Comparison of ENCODE assay signal across 8 mouse cellular contexts in genomic region chr8:70211275-70211674, GRCm38 (mm10). TPM values are rescaled to one million over a fixed set of nuclear protein-coding genes. Genes with fewer than 3 reads are reported as not detected.
DNase-seq lines count a peak whose midpoint lies in the region; ATAC-seq and TF ChIP-seq lines count a peak whose summit lies in the region.

No protein-coding gene starts in this region.

- H3K9me3 ChIP-seq in kidney, postnatal 0 days (replicated peaks; ENCODE audit: low read length) = no peaks in the 10 kb centered on the region
- H3K9me3 ChIP-seq in embryonic facial prominence, embryonic 11.5 days (replicated peaks; ENCODE audit: control insufficient read depth, low read length) = no peaks in the 10 kb centered on the region
- H3K9me3 ChIP-seq in intestine, embryonic 14.5 days (ENCODE audit: control insufficient read depth, low read length) = no peaks in the 10 kb centered on the region

- no peak overlapping the region for H3K27ac ChIP-seq in kidney, postnatal 0 days
- H3K27ac ChIP-seq in embryonic facial prominence, embryonic 11.5 days (replicated peaks; ENCODE audit: low read depth, low read length) = no peak overlapping the region
- H3K27ac ChIP-seq in intestine, embryonic 14.5 days (ENCODE audit: low read depth) = no peak overlapping the region

- DNase-seq in kidney, postnatal 0 days (ENCODE audit: low spot score) = no peak
- DNase-seq in kidney, postnatal 10 days = no peak
- no peak for DNase-seq in embryonic facial prominence, embryonic 11.5 days (ENCODE audit: low spot score)
- DNase-seq in intestine, embryonic 14.5 days (ENCODE audit: low spot score) = no peak
- peak; percentile 18 for DNase-seq in naive thymus-derived CD4-positive, alpha-beta T cell, adult 2 months (ENCODE audit: low read depth)
- no peak for DNase-seq in adrenal gland, postnatal 36 days
- no peak for DNase-seq in cerebellum, postnatal 36 days

- WGBS in kidney, postnatal 0 days = 86% methylated on average over 1 of the region's 1 CpGs
- 78% methylated on average over 1 of the region's 1 CpGs for WGBS in embryonic facial prominence, embryonic 11.5 days
- WGBS in intestine, embryonic 14.5 days = 92% methylated on average over 1 of the region's 1 CpGs

- no peaks in the 10 kb centered on the region for H3K27me3 ChIP-seq in kidney, postnatal 0 days (ENCODE audit: insufficient read depth, low read length)
- H3K27me3 ChIP-seq in embryonic facial prominence, embryonic 11.5 days (ENCODE audit: control insufficient read depth, insufficient read depth, low read length) = no peaks in the 10 kb centered on the region
- H3K27me3 ChIP-seq in intestine, embryonic 14.5 days (replicated peaks; ENCODE audit: control insufficient read depth, insufficient read depth, low read length) = 0 out of 2 replicates have a peak, but pooled peaks cover 2% of the 10 kb centered on the region

- peaks cover 5% of the 10 kb centered on the region for H3K4me1 ChIP-seq in kidney, postnatal 0 days (replicated peaks; ENCODE audit: insufficient read depth, low read length)
- H3K4me1 ChIP-seq in embryonic facial prominence, embryonic 11.5 days (ENCODE audit: control insufficient read depth, insufficient read depth, low read length) = peaks cover 5% of the 10 kb centered on the region
- H3K4me1 ChIP-seq in intestine, embryonic 14.5 days (replicated peaks; ENCODE audit: control insufficient read depth, insufficient read depth, low read length) = peaks cover 10% of the 10 kb centered on the region; the same call in 1 of the 2 replicates

- peak overlapping the region; percentile 62 for H3K4me3 ChIP-seq in kidney, postnatal 0 days (replicated peaks; ENCODE audit: low read depth, low read length)
- peak overlapping the region; percentile 60; the same call in 1 of the 2 replicates for H3K4me3 ChIP-seq in embryonic facial prominence, embryonic 11.5 days (ENCODE audit: low read depth, low read length)
- H3K4me3 ChIP-seq in intestine, embryonic 14.5 days (ENCODE audit: low read depth, low read length) = peak overlapping the region; percentile 59

- H3K36me3 ChIP-seq in kidney, postnatal 0 days (ENCODE audit: insufficient read depth, low read length) = no peaks in the 10 kb centered on the region
- H3K36me3 ChIP-seq in embryonic facial prominence, embryonic 11.5 days (replicated peaks; ENCODE audit: control insufficient read depth, insufficient read depth, low read depth, low read length) = no peaks in the 10 kb centered on the region
- H3K36me3 ChIP-seq in intestine, embryonic 14.5 days (ENCODE audit: control insufficient read depth, insufficient read depth, low read length) = no peaks in the 10 kb centered on the region

- TF ChIP-seq CTCF in kidney, postnatal 0 days (IDR thresholded peaks at IDR 0.05; ENCODE audit: low read depth) = no peak

- peak overlapping the region; percentile 98 for H3K4me2 ChIP-seq in kidney, postnatal 0 days (ENCODE audit: low read length)
- peak overlapping the region; percentile 96 for H3K4me2 ChIP-seq in embryonic facial prominence, embryonic 11.5 days (ENCODE audit: low read depth, low read length)
- peak overlapping the region; percentile 100 for H3K4me2 ChIP-seq in intestine, embryonic 14.5 days (ENCODE audit: low read length)

- H3K9ac ChIP-seq in kidney, postnatal 0 days (ENCODE audit: low read depth, low read length) = peak overlapping the region; percentile 58
- H3K9ac ChIP-seq in embryonic facial prominence, embryonic 11.5 days (replicated peaks; ENCODE audit: low read length) = no peak overlapping the region; the same call in 1 of the 2 replicates
- peak overlapping the region; percentile 51; the same call in 1 of the 2 replicates for H3K9ac ChIP-seq in intestine, embryonic 14.5 days (ENCODE audit: low read length)

- no peak for ATAC-seq in kidney, postnatal 0 days (replicated peaks; ENCODE audit: low FRiP score, low read depth)
- ATAC-seq in embryonic facial prominence, embryonic 11.5 days (replicated peaks; ENCODE audit: insufficient number of reproducible peaks, low FRiP score, low TSS enrichment, low read depth) = no peak
- no peak for ATAC-seq in intestine, embryonic 14.5 days (replicated peaks; ENCODE audit: low FRiP score, low TSS enrichment, low read depth)
- ATAC-seq in megakaryocyte-erythroid progenitor cell, adult 5-6 weeks (replicated peaks; ENCODE audit: low FRiP score, low TSS enrichment, poor library complexity, severe bottlenecking) = no peak

RNA-seq across cellular contexts. Expression of gene Slc25a42, which starts 0.8 kb away (rescaled TPM):
- polyA plus RNA-seq in kidney, postnatal 0 days (2015; fragmentation: Nextera tagmentation; extraction: Ambion mirVana) = 5.6 TPM in 2 replicates
- polyA plus RNA-seq in embryonic facial prominence, embryonic 11.5 days (2014; fragmentation: Nextera tagmentation; extraction: Ambion mirVana) = 1.3 and 1.4 TPM in 2 replicates
- 3.9 and 4.0 TPM in 2 replicates for polyA plus RNA-seq in intestine, embryonic 14.5 days (2014; fragmentation: Nextera tagmentation; extraction: Ambion mirVana)
- 10 to 100 TPM; 28.5 to 44.0 TPM for total RNA-seq in adrenal gland, postnatal 36 days (2021)
- total RNA-seq in megakaryocyte-erythroid progenitor cell, adult 5-6 weeks (2014; fragmentation: Nextera tagmentation) = 31.8 and 36.6 TPM in 2 replicates
- 3.2 and 5.5 TPM in 2 replicates for total RNA-seq in megakaryocyte-erythroid progenitor cell, adult 5-6 weeks (2017)

RNA-seq across cellular contexts. Expression of gene Sugp2, which starts 22.8 kb away (rescaled TPM):
- 14.0 and 17.1 TPM in 2 replicates for polyA plus RNA-seq in kidney, postnatal 0 days (2015; fragmentation: Nextera tagmentation; extraction: Ambion mirVana)
- 31.4 and 34.0 TPM in 2 replicates for polyA plus RNA-seq in embryonic facial prominence, embryonic 11.5 days (2014; fragmentation: Nextera tagmentation; extraction: Ambion mirVana)
- 28.1 and 31.7 TPM in 2 replicates for polyA plus RNA-seq in intestine, embryonic 14.5 days (2014; fragmentation: Nextera tagmentation; extraction: Ambion mirVana)
- total RNA-seq in adrenal gland, postnatal 36 days (2021) = 10 to 100 TPM; 24.0 to 34.1 TPM
- 95.2 and 99.2 TPM in 2 replicates for total RNA-seq in megakaryocyte-erythroid progenitor cell, adult 5-6 weeks (2014; fragmentation: Nextera tagmentation)
- total RNA-seq in megakaryocyte-erythroid progenitor cell, adult 5-6 weeks (2017) = 32.2 and 67.3 TPM in 2 replicates

RNA-seq across cellular contexts. Expression of gene Armc6, which starts 23.0 kb away (rescaled TPM):
- 14.1 and 16.7 TPM in 2 replicates for polyA plus RNA-seq in kidney, postnatal 0 days (2015; fragmentation: Nextera tagmentation; extraction: Ambion mirVana)
- 21.9 and 28.4 TPM in 2 replicates for polyA plus RNA-seq in embryonic facial prominence, embryonic 11.5 days (2014; fragmentation: Nextera tagmentation; extraction: Ambion mirVana)
- polyA plus RNA-seq in intestine, embryonic 14.5 days (2014; fragmentation: Nextera tagmentation; extraction: Ambion mirVana) = 24.4 and 25.8 TPM in 2 replicates
- 10 to 100 TPM; 10.7 to 13.6 TPM for total RNA-seq in adrenal gland, postnatal 36 days (2021)
- 20.1 and 29.8 TPM in 2 replicates for total RNA-seq in megakaryocyte-erythroid progenitor cell, adult 5-6 weeks (2014; fragmentation: Nextera tagmentation)
- total RNA-seq in megakaryocyte-erythroid progenitor cell, adult 5-6 weeks (2017) = 4.4 and 8.7 TPM in 2 replicates

RNA-seq across cellular contexts. Expression of gene Tmem161a, which starts 39.1 kb away (rescaled TPM):
- polyA plus RNA-seq in kidney, postnatal 0 days (2015; fragmentation: Nextera tagmentation; extraction: Ambion mirVana) = 52.3 and 62.4 TPM in 2 replicates
- 26.2 and 29.8 TPM in 2 replicates for polyA plus RNA-seq in embryonic facial prominence, embryonic 11.5 days (2014; fragmentation: Nextera tagmentation; extraction: Ambion mirVana)
- polyA plus RNA-seq in intestine, embryonic 14.5 days (2014; fragmentation: Nextera tagmentation; extraction: Ambion mirVana) = 44.1 and 50.8 TPM in 2 replicates
- 10 to 100 TPM; 70.2 to 74.5 TPM for total RNA-seq in adrenal gland, postnatal 36 days (2021)
- 40.0 and 40.9 TPM in 2 replicates for total RNA-seq in megakaryocyte-erythroid progenitor cell, adult 5-6 weeks (2014; fragmentation: Nextera tagmentation)
- total RNA-seq in megakaryocyte-erythroid progenitor cell, adult 5-6 weeks (2017) = 12.2 and 18.0 TPM in 2 replicates
